Mouse (Mus musculus): ENCODE results near the gene Nkd2.

Nkd2 gene

GRCm38 (mm10) chr13:73847465-73847836 lies at the start of gene Nkd2:
Gene Nkd2 (minus strand): TSS chr13:73847631.
- DNase-seq (ENCODE audit: low read depth, low spot score), result peak; percentile 72

- no peak for DNase-seq (ENCODE audit: low read depth, low spot score)
Measured at GRCm38 (mm10) chr13:73892493-73893178, 45.2 kb upstream of the Nkd2 start.

DNA sequence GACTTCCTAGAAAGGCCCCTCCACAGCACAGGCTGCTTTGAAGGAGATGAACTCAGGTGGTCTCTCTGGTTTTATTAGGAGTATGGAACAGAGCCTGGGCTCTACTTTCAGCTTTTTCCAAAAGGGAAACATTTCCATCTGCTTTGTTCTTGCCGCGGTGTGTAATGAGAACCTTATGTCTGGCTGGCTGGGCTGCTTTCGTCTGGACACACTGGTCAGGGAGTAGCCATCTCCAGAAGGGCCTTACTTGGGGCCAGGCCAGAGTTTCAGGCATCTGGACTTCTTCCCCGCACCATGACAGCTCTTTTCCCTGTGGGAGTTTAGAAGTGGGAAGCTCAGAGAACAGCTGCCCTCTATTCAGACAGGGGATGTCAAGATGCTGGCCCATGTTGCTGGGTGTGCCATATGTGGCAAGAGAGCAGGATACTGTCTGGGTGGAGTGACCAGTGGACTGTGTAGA lies 40.0 kb upstream of the Nkd2 start:
- DNase-seq (ENCODE audit: low read depth, low spot score), result no peak

DNA sequence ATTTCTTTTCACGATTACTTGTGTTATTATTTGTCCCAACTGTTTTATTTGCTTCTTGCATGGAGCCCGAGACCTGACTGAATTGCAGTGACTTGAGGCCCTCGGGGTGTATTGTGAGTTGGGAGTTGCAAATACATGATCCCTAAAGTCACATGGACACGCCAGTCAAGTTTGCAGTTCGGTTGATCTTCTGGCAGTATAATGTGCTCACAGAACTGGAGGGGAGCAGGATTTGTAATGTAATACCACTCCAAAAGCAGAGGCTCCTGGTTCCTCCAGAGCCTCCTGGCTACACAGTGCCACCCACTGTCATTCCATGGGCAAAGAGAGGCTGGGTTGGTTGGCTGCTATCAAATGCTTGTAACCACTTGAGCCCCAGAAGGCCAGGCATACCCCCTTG lies 39.2 kb upstream of the Nkd2 start:
- no peak for DNase-seq (ENCODE audit: low read depth, low spot score)

GRCm38 (mm10) chr13:73886066-73886465 lies 38.6 kb upstream of the Nkd2 start:
- no peak for DNase-seq (ENCODE audit: low read depth, low spot score)

DNA sequence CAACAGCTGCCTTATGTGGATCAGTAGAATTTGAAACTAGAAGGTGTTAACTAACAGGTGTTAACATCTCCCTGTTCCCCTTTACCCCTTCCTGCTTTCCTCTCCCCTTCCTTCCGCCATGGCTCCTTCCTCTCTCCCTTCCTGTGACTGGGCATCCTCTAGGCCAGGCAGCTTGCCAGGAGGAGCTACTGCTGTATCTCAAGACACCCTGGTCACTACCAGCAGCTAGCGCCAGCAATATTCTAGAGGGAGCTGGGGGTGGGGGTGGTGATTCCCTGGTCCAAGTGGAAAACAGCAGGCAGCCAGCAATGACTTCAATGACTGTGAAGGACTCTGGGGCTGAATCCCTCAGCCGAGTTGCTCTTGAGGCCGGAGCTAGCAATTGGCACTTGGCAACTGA lies 38.2 kb upstream of the Nkd2 start:
- no peak for DNase-seq (ENCODE audit: low read depth, low spot score)

DNA sequence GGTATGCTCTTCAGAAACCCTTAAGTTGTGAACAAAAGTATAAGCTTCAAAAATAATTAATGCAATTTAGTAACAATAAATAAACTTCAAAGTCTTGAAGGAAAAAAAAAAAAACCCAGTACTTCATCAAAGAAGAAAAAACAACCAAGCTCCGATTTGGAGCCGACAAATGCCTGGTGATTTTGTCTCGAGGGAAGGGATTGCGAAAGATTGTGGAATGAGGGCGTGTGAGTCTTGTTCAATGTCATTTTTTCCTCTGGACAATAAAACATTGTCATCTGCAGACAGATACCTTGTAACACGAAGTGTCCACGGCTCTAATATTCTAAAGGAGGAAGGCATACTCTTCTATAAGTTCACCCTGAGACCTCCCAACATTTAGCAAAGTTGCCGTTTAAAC lies 33.9 kb upstream of the Nkd2 start:
- no peak for DNase-seq (ENCODE audit: low read depth, low spot score)

DNA sequence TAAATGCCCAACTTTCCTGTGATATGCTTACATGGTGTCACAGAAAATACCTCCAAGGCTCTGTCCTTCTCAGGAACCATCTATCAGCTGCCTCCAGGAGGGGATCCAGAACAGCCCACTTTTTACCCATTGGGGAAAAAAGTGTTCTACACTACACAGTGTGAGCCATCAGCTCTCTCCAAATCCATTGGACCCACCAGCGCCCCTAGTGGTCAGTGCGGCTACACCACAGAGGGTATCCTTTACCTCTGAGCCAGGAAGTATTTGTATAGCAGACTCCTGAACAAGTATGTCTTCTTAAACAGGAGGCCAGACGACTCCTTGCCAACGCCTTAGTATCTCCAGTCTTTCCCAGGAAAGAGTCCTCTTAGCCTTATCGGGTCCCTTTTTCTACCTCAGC lies 32.4 kb upstream of the Nkd2 start:
- DNase-seq (ENCODE audit: low read depth, low spot score), result peak; percentile 26

GRCm38 (mm10) chr13:73872159-73872558 lies 24.7 kb upstream of the Nkd2 start:
- no peak for DNase-seq (ENCODE audit: low read depth, low spot score)

GRCm38 (mm10) chr13:73846589-73847464 lies 604 bp downstream of the Nkd2 start:
- no peak for DNase-seq (ENCODE audit: low read depth, low spot score)

- no peak for DNase-seq (ENCODE audit: low read depth, low spot score)
Measured at GRCm38 (mm10) chr13:73842696-73843095, 4.7 kb downstream of the Nkd2 start.

DNA sequence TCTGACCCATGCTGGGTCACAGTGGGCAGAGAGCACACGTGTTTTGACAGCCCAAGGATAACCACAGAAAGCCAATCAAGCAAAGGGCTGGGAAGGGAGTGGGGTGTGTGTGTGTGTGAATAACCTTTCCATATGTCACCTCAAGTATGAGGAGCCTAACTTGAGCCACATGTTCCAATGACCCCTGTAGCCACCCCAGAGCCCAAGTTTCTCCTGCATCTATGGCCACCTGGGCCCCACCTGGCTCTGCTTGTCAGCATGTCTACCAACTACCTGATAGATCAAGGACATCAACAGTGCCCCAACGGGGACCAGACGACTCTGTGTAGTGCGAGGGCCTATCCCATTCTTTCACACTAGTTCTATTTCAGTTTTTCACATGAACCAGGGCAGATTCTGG lies 7.7 kb downstream of the Nkd2 start:
- DNase-seq (ENCODE audit: low read depth, low spot score), result no peak

DNA sequence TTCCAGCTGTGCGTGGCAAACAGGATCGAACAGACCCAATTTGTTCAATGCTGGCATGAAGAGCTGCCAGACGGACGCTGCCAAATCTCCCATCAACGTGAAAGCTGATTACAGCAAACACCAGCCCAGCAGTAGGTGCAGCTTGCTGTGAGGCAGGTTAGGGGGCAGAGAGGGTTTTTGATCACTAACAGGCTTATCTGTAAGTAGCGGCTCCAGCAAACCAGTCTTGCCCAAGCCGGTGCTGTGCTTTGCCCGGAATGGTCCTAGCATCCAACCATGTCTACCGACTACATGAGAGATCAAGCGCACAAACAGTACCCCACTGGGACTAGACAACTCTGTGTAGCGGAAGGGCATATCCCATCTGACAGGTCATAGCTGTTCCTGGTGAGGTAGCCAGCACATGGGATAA lies 8.3 kb downstream of the Nkd2 start:
- no peak for DNase-seq (ENCODE audit: low read depth, low spot score)

DNA sequence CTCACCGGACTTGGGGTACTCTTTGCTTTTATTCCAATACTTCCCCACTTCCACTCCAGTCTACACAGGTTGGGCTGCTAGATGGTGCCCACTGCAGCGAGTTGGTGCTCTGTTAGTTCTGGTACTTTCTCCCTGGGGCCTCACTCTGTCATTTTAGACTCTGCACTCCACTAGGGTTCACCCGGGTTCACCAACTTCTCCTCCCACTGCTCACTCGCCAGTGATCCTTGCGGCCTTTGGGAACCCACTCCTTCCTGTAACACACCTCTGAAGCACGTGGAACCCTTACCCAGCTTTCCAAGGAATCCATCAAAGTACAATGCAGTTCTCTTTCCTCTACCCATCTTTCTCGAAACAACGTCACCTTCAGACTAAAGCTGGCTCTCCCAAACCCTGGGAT lies 9.7 kb downstream of the Nkd2 start:
- no peak for DNase-seq (ENCODE audit: low read depth, low spot score)

- DNase-seq (ENCODE audit: low read depth, low spot score), result no peak
Measured at GRCm38 (mm10) chr13:73836491-73836890, 10.9 kb downstream of the Nkd2 start.

DNA sequence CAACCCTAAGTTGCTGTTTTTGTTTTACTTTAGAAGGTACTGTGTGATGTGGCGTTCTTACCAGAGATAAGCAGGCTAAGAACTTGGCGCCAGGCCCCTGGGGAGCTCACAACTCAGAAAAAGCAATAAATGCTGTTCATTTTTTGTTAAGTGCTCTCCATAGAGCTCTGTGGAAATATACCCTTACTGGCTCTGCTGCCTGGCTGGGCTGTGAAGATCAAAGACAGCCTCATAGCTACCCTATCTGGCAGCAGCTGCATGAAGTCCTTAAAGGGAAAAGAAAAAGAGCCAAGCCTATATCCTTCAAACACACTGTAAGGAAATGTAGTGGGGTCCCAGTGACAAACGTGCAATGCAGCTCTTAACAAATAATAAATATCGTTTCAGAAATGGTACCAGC lies 11.6 kb downstream of the Nkd2 start:
- DNase-seq (ENCODE audit: low read depth, low spot score), result no peak

- peak; percentile 57 for DNase-seq (ENCODE audit: low read depth, low spot score)
Measured at GRCm38 (mm10) chr13:73833809-73834208, 13.6 kb downstream of the Nkd2 start.

DNA sequence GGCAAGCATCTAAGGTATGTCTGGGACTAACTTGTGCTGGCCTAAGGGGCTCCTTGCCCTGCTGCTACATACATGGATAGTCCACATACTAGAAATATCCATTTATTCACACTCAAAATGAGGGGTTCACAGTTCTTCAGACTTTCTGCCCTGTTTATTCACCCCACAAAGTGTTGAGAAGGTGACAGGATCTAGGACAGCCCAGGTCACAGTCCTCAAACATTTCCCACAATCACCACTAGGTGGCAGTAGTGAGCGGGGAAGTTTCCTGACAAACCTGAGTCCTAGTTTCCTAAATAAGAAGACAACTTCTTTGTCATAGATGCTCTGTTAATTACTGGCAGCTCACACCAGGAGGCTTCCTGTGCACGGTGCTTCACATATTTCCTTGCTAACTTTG lies 15.9 kb downstream of the Nkd2 start:
- peak; percentile 56 for DNase-seq (ENCODE audit: low read depth, low spot score)

DNA sequence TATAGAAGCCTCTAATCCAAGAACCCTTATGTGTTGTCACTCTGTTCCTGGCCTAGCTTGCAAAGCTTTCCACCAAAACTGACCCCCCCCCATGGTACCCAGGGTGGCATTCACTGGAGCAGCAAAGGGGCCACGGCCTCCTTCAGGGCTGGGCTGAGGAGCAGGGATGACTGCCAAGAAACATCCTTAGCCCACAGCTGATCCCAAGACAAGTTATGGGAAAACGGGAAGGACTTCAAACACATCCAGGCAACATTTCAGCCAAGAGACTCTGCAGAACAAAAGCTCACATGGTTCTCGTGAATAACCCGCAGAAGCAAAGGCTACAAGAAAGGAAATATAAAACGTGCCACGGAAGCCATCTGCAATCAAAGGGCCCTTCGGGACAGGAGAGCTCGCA lies 20.2 kb downstream of the Nkd2 start:
- DNase-seq (ENCODE audit: low read depth, low spot score), result no peak

DNA sequence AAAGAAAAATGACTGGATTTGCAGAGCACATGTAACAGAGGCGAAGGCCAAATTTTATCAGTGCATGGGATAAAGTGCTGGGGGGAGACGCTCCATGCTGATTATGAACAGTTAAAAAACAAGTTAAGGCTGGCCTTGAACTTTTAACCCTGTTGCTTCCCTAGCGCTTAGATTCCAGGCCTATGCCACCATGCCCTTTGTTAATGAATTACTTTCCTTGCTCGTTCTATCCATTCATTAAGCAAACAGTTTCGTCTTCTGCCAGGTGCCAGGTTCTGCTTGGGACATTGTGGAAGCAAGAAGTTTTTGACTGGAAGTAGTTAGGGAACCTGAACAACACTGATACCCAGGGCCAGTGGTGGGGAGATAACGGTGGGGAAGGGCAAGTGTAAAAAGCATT lies 23.7 kb downstream of the Nkd2 start:
- no peak for DNase-seq (ENCODE audit: low read depth, low spot score)

GRCm38 (mm10) chr13:73822187-73822800 lies 25.1 kb downstream of the Nkd2 start:
- peak; percentile 30 for DNase-seq (ENCODE audit: low read depth, low spot score)

DNA sequence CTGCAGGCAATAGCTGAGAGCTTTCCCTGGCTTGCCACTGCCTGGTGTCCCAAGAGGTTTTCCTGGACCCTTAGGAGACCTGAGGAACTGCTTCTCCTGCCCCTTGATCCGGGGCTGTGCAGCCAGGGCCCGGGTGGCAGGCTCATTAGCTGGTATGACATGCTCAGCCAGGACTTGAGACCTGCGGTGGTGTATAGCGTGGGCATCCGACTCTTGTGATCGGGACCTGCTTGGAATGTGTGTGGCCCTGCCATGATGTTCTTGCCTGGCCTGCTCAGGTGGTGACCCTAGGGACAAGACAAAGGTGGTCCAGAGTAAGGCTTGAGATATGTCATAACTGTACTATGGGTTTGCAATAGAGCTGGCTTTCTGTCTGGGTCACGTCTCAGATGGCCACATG lies 26.2 kb downstream of the Nkd2 start:
- DNase-seq (ENCODE audit: low read depth, low spot score), result no peak

- no peak for DNase-seq (ENCODE audit: low read depth, low spot score)
Measured at GRCm38 (mm10) chr13:73818921-73819320, 28.5 kb downstream of the Nkd2 start.

Measured in embryo, embryonic 11.5 days (tissue).